Mouse (Mus musculus) cerebellum, adult 18-20 months (tissue): ENCODE results near the gene Pibf1.

Source experiments
- DNase-seq, 2 experiments: peaks; one replicate each; pipeline ENCODE4 v3.0.0; 2021

The Pibf1 gene

GRCm38 (mm10) chr14:99099267-99099966, at the start of gene Pibf1, which contains the start of gene Dis3:
Gene Pibf1 (plus strand): TSS chr14:99099424.
Gene Dis3 (minus strand): TSS chr14:99099770.
- DNase-seq, result peak; percentile 99

GRCm38 (mm10) chr14:99058959-99059586, 40.2 kb upstream of the Pibf1 start:
- peak; percentile 41 to 54 for DNase-seq

- DNase-seq, result peak in 1 of 2 experiments; percentile 14
Measured at GRCm38 (mm10) chr14:99060616-99061015, 38.6 kb upstream of the Pibf1 start.

GRCm38 (mm10) chr14:99063091-99063490, 36.1 kb upstream of the Pibf1 start:
- no peak for DNase-seq

- DNase-seq, result no peak
Measured at GRCm38 (mm10) chr14:99071146-99071545, 28.1 kb upstream of the Pibf1 start.

GRCm38 (mm10) chr14:99088947-99089346, 10.3 kb upstream of the Pibf1 start:
- no peak for DNase-seq

GRCm38 (mm10) chr14:99099967-99100587, 853 bp downstream of the Pibf1 start:
- DNase-seq, result no peak

- no peak for DNase-seq
Measured at GRCm38 (mm10) chr14:99103050-99103449, 3.8 kb downstream of the Pibf1 start.

- DNase-seq, result no peak
Measured at GRCm38 (mm10) chr14:99104542-99105123, 5.4 kb downstream of the Pibf1 start.

GRCm38 (mm10) chr14:99106671-99107070, 7.4 kb downstream of the Pibf1 start:
- no peak for DNase-seq

GRCm38 (mm10) chr14:99107631-99108187, 8.5 kb downstream of the Pibf1 start:
- no peak for DNase-seq

GRCm38 (mm10) chr14:99108762-99109161, 9.5 kb downstream of the Pibf1 start:
- DNase-seq, result no peak

GRCm38 (mm10) chr14:99117576-99117975, 18.4 kb downstream of the Pibf1 start:
- no peak for DNase-seq

GRCm38 (mm10) chr14:99121584-99122339, 22.5 kb downstream of the Pibf1 start:
- DNase-seq, result no peak

GRCm38 (mm10) chr14:99124076-99124475, 24.9 kb downstream of the Pibf1 start:
- DNase-seq, result no peak

- no peak for DNase-seq
Measured at GRCm38 (mm10) chr14:99126713-99127112, 27.5 kb downstream of the Pibf1 start.

- DNase-seq, result no peak
Measured at GRCm38 (mm10) chr14:99127509-99127908, 28.3 kb downstream of the Pibf1 start.

- DNase-seq, result no peak
Measured at GRCm38 (mm10) chr14:99129050-99129449, 29.8 kb downstream of the Pibf1 start.

- DNase-seq, result no peak
Measured at GRCm38 (mm10) chr14:99134048-99134447, 34.8 kb downstream of the Pibf1 start.

- DNase-seq, result no peak
Measured at GRCm38 (mm10) chr14:99135761-99136160, 36.5 kb downstream of the Pibf1 start.

GRCm38 (mm10) chr14:99136297-99136696, 37.1 kb downstream of the Pibf1 start:
- no peak for DNase-seq

GRCm38 (mm10) chr14:99140036-99140435, 40.8 kb downstream of the Pibf1 start:
- peak; percentile 28 to 44 for DNase-seq
